ENCODE assay signal across 11 mouse cellular contexts in the genomic region with DNA sequence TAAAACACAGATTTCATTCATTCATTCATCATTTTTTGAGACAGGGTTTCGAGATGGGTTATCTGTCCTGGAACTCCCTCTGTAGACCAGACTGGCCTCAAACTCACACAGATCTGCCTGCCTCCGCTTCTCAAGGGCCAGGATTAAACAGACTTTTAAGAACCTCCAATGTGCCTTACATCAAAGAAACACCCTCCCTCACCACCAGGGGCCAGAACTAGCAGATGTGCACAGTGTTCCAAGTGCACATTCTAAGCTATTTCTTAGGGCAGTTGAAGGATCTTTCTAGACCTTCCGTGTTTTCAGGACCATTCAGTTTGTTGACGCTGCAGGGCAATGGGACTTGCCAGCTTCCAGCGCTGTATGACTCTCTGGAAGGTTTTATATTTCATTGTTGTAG.
A peak's percentile ranks its signal among the peaks of the same experiment; 100 is the strongest.
DNase-seq lines count a peak whose midpoint lies in the region; ATAC-seq lines count a peak whose summit lies in the region.
"Had no signal": no experiment of that assay in that cellular context is flagged by ENCODE, and none has a peak within 500 bp of the region (broad histone marks: within the 10 kb centered on the region; RNA-seq: fewer than 3 reads in every experiment).

No protein-coding gene starts in this region.

- no peak overlapping the region for H3K27ac ChIP-seq in forebrain, embryonic 11.5 days (ENCODE audit: low read depth, low read length)
- H3K27ac ChIP-seq in forebrain, embryonic 10.5 days, result no peak overlapping the region
- no peak overlapping the region for H3K27ac ChIP-seq in limb, embryonic 11.5 days (replicated peaks; ENCODE audit: low read depth, low read length)
- H3K27ac ChIP-seq in limb, embryonic 10.5 days, result no peak overlapping the region

- whole genome bisulfite sequencing in forebrain, embryonic 11.5 days, result 69% methylated on average over 5 of the region's 5 CpGs
- WGBS in forebrain, embryonic 10.5 days, result 78% methylated on average over 5 of the region's 5 CpGs
- WGBS in limb, embryonic 11.5 days, result 41% methylated on average over 5 of the region's 5 CpGs
- WGBS in limb, embryonic 10.5 days, result 52% methylated on average over 5 of the region's 5 CpGs

- H3K9ac ChIP-seq in forebrain, embryonic 11.5 days (ENCODE audit: low read length), result no peak overlapping the region
- H3K9ac ChIP-seq in limb, embryonic 11.5 days (ENCODE audit: low read length), result no peak overlapping the region

- H3K9me3 ChIP-seq in forebrain, embryonic 11.5 days (ENCODE audit: control insufficient read depth, low read length), result no peaks in the 10 kb centered on the region
- H3K9me3 ChIP-seq in forebrain, embryonic 10.5 days, result no peaks in the 10 kb centered on the region; the same call in 1 of the 2 replicates
- no peaks in the 10 kb centered on the region for H3K9me3 ChIP-seq in limb, embryonic 11.5 days (ENCODE audit: control insufficient read depth, low read length)
- H3K9me3 ChIP-seq in limb, embryonic 10.5 days (replicated peaks), result no peaks in the 10 kb centered on the region

- H3K27me3 ChIP-seq in forebrain, embryonic 11.5 days (ENCODE audit: control insufficient read depth, insufficient read depth, low read length), result no peaks in the 10 kb centered on the region
- H3K27me3 ChIP-seq in forebrain, embryonic 10.5 days (ENCODE audit: poor library complexity, severe bottlenecking), result 0 out of 2 replicates have a peak, but pooled peaks cover 4% of the 10 kb centered on the region
- H3K27me3 ChIP-seq in limb, embryonic 11.5 days (ENCODE audit: control insufficient read depth, insufficient read depth, low read length), result no peaks in the 10 kb centered on the region
- no peaks in the 10 kb centered on the region for H3K27me3 ChIP-seq in limb, embryonic 10.5 days (ENCODE audit: low read depth, poor library complexity, severe bottlenecking)

- H3K4me3 ChIP-seq in forebrain, embryonic 11.5 days (ENCODE audit: low read depth, low read length), result no peak overlapping the region
- no peak overlapping the region for H3K4me3 ChIP-seq in forebrain, embryonic 10.5 days
- H3K4me3 ChIP-seq in limb, embryonic 11.5 days (ENCODE audit: low read depth, low read length), result no peak overlapping the region
- no peak overlapping the region for H3K4me3 ChIP-seq in limb, embryonic 10.5 days

- H3K36me3 ChIP-seq in forebrain, embryonic 11.5 days (ENCODE audit: control insufficient read depth, insufficient read depth, low read length), result no peaks in the 10 kb centered on the region
- no peaks in the 10 kb centered on the region for H3K36me3 ChIP-seq in forebrain, embryonic 10.5 days (replicated peaks)
- no peaks in the 10 kb centered on the region for H3K36me3 ChIP-seq in limb, embryonic 11.5 days (ENCODE audit: control insufficient read depth, insufficient read depth, low read length)
- H3K36me3 ChIP-seq in limb, embryonic 10.5 days, result no peaks in the 10 kb centered on the region

- H3K4me1 ChIP-seq in forebrain, embryonic 11.5 days (replicated peaks; ENCODE audit: control insufficient read depth, insufficient read depth, low read length), result no peaks in the 10 kb centered on the region; the same call in 1 of the 2 replicates
- peaks cover 17% of the 10 kb centered on the region for H3K4me1 ChIP-seq in forebrain, embryonic 10.5 days
- 0 out of 2 replicates have a peak, but pooled peaks cover 5% of the 10 kb centered on the region for H3K4me1 ChIP-seq in limb, embryonic 11.5 days (ENCODE audit: control insufficient read depth, insufficient read depth, low read length)
- H3K4me1 ChIP-seq in limb, embryonic 10.5 days, result peaks cover 14% of the 10 kb centered on the region

- DNase-seq in forebrain, embryonic 11.5 days (ENCODE audit: low spot score), result no peak
- no peak for DNase-seq in forebrain, embryonic 10.5 days (ENCODE audit: extremely low spot score, low spot score)
- peak; percentile 31 for DNase-seq in limb, embryonic 11.5 days (ENCODE audit: low spot score)
- DNase-seq in limb, embryonic 10.5 days (ENCODE audit: low spot score), result no peak
- peak; percentile 27 for DNase-seq in R1 (ENCODE audit: low read depth, low spot score)
- no peak for DNase-seq in left cerebral cortex, adult 11 months (ENCODE audit: low spot score)
- no peak for DNase-seq in cerebellum, adult 11-12 months
- DNase-seq: cerebellum, postnatal 10 days; gastrocnemius, postnatal 25 days had no signal

- no peak overlapping the region for H3K4me2 ChIP-seq in forebrain, embryonic 11.5 days (ENCODE audit: low read depth, low read length, severe bottlenecking)
- H3K4me2 ChIP-seq in limb, embryonic 11.5 days (ENCODE audit: low read depth, severe bottlenecking), result no peak overlapping the region

- ATAC-seq in forebrain, embryonic 11.5 days (replicated peaks; ENCODE audit: low FRiP score), result peak; percentile 44; the same call in 1 of the 2 replicates
- ATAC-seq in limb, embryonic 11.5 days (ENCODE audit: insufficient number of reproducible peaks, low FRiP score, low TSS enrichment, low read depth), result no peak
- ATAC-seq in megakaryocyte progenitor cell, adult 5-6 weeks (replicated peaks; ENCODE audit: poor library complexity), result peak; percentile 70
- ATAC-seq: intestine, embryonic 16.5 days had no signal

Comparison
In these comparisons a context has a peak if more than half of its experiments do, and no peak if none do; other contexts are left out.
1. DNase-seq: peak in limb, embryonic 11.5 days (single experiment) and R1 (single experiment); none in forebrain, embryonic 11.5 days (single experiment), forebrain, embryonic 10.5 days (single experiment), limb, embryonic 10.5 days (single experiment), left cerebral cortex, adult 11 months (single experiment) and cerebellum, adult 11-12 months (single experiment).